Mouse (Mus musculus) liver, adult 10 weeks (tissue): ENCODE measurements around the gene Abhd16a. TPM values are rescaled to one million over a fixed set of nuclear protein-coding genes. Genes with fewer than 3 reads are reported as not detected.

Source experiments
- polyA plus RNA-seq: library from polyadenylated mRNA; stranded (reverse); fragments of 350-450 nt; fragmentation: Illumina TruSeq; extraction: RNeasy Lipid Tissue Mini Kit (QIAGEN cat#74804); gene quantifications from one replicate; pipeline ENCODE4 v1.2.3, GENCODE M21; 2014; ENCODE audit warnings: low read depth, low replicate concordance

The Abhd16a gene
- polyA plus RNA-seq, 1 experiment from 2014 or later = 4.4 TPM

GRCm38 (mm10) chr17:35134801-35135590 is 45.9 kb downstream of the Abhd16a start, which contains the start of gene Bag6:
Bag6 (plus strand) TSS chr17:35135178.

Other genes starting within 250 kb of the Abhd16a start
- 3.2 TPM for gene Skiv2l, start 239.1 kb upstream of the Abhd16a start, polyA plus RNA-seq
- gene Nelfe, start 238.9 kb upstream of the Abhd16a start, polyA plus RNA-seq = 1.5 TPM
- 281 TPM for gene Cfb, start 226.7 kb upstream of the Abhd16a start, polyA plus RNA-seq
- 0.69 TPM for gene Zbtb12, start 209.8 kb upstream of the Abhd16a start, polyA plus RNA-seq
- gene Gm20547, start 207.2 kb upstream of the Abhd16a start, polyA plus RNA-seq = 33.6 TPM
- gene C2, start 191.0 kb upstream of the Abhd16a start, polyA plus RNA-seq = 24.6 TPM
- 7.4 TPM for gene Ehmt2, start 190.8 kb upstream of the Abhd16a start, polyA plus RNA-seq
- gene Slc44a4, start 174.8 kb upstream of the Abhd16a start, polyA plus RNA-seq = not detected
- 3.7 TPM for gene Neu1, start 158.0 kb upstream of the Abhd16a start, polyA plus RNA-seq
- gene Hspa1b, start 130.0 kb upstream of the Abhd16a start, polyA plus RNA-seq = 1.3 TPM
- not detected for gene Gm20481, start 119.4 kb upstream of the Abhd16a start, polyA plus RNA-seq
- not detected for gene Hspa1a, start 117.1 kb upstream of the Abhd16a start, polyA plus RNA-seq
- gene Hspa1l, start 116.6 kb upstream of the Abhd16a start, polyA plus RNA-seq = not detected
- gene Lsm2, start 107.4 kb upstream of the Abhd16a start, polyA plus RNA-seq = 12.7 TPM
- gene Vars, start 88.3 kb upstream of the Abhd16a start, polyA plus RNA-seq = 1.2 TPM
- gene Vwa7, start 72.7 kb upstream of the Abhd16a start, polyA plus RNA-seq = not detected
- gene Sapcd1, start 61.2 kb upstream of the Abhd16a start, polyA plus RNA-seq = not detected
- 1.1 TPM for gene Msh5, start 42.5 kb upstream of the Abhd16a start, polyA plus RNA-seq
- 5.7 TPM for gene Clic1, start 39.3 kb upstream of the Abhd16a start, polyA plus RNA-seq
- gene Ddah2, start 30.2 kb upstream of the Abhd16a start, polyA plus RNA-seq = not detected
- not detected for gene Ly6g6c, start 23.9 kb upstream of the Abhd16a start, polyA plus RNA-seq
- gene Mpig6b, start 23.1 kb upstream of the Abhd16a start, polyA plus RNA-seq = not detected
- not detected for gene Ly6g6e, start 12.4 kb upstream of the Abhd16a start, polyA plus RNA-seq
- gene Ly6g6d, start 11.2 kb upstream of the Abhd16a start, polyA plus RNA-seq = not detected
- gene Ly6g6f, start 3.7 kb upstream of the Abhd16a start, polyA plus RNA-seq = not detected
- not detected for gene Ly6g5c, start 19.0 kb downstream of the Abhd16a start, polyA plus RNA-seq
- not detected for gene Ly6g5b, start 26.2 kb downstream of the Abhd16a start, polyA plus RNA-seq
- 1.4 TPM for gene Gpank1, start 32.2 kb downstream of the Abhd16a start, polyA plus RNA-seq
- 97.4 TPM for gene Csnk2b, start 32.8 kb downstream of the Abhd16a start, polyA plus RNA-seq
- 1.3 TPM for gene D17H6S53E, start 37.1 kb downstream of the Abhd16a start, polyA plus RNA-seq
- 85.5 TPM for gene Apom, start 42.8 kb downstream of the Abhd16a start, polyA plus RNA-seq
- gene Bag6, start 45.9 kb downstream of the Abhd16a start, polyA plus RNA-seq = 5.2 TPM
- 3.7 TPM for gene Prrc2a, start 75.6 kb downstream of the Abhd16a start, polyA plus RNA-seq
- 7.5 TPM for gene Aif1, start 86.8 kb downstream of the Abhd16a start, polyA plus RNA-seq
- not detected for gene Lst1, start 99.2 kb downstream of the Abhd16a start, polyA plus RNA-seq
- gene Ltb, start 105.2 kb downstream of the Abhd16a start, polyA plus RNA-seq = not detected
- gene Tnf, start 112.7 kb downstream of the Abhd16a start, polyA plus RNA-seq = 0.26 TPM
- not detected for gene Lta, start 116.1 kb downstream of the Abhd16a start, polyA plus RNA-seq
- not detected for gene Gm16181, start 131.6 kb downstream of the Abhd16a start, polyA plus RNA-seq
- 2.6 TPM for gene Atp6v1g2, start 144.4 kb downstream of the Abhd16a start, polyA plus RNA-seq
- 0.87 TPM for gene Nfkbil1, start 146.5 kb downstream of the Abhd16a start, polyA plus RNA-seq
- 7.4 TPM for gene Ddx39b, start 152.5 kb downstream of the Abhd16a start, polyA plus RNA-seq
- 78.7 TPM for gene H2-D1, start 173.5 kb downstream of the Abhd16a start, polyA plus RNA-seq
- 18.4 TPM for gene H2-Q1, start 231.1 kb downstream of the Abhd16a start, polyA plus RNA-seq